Mouse (Mus musculus) kidney, adult 2 months (tissue): ENCODE measurements around the gene Rbfox3.

ENCODE experiments used
- CTCF ChIP-seq: fragments of 200-500 bp; conservative IDR thresholded peaks from 2 replicates; pipeline ENCODE4 v1.5.1; 2011; ENCODE audit warnings: low read depth, mild to moderate bottlenecking, control low read depth, low read length, moderate library complexity, mixed read lengths; ENCODE audit not compliant: insufficient read depth, insufficient read length
- POLR2A ChIP-seq: fragments of 200-500 bp; IDR thresholded peaks from one replicate; pipeline ENCODE4 v1.6.1; 2011; ENCODE audit warnings: low read depth, low read length, control low read depth

DNA sequence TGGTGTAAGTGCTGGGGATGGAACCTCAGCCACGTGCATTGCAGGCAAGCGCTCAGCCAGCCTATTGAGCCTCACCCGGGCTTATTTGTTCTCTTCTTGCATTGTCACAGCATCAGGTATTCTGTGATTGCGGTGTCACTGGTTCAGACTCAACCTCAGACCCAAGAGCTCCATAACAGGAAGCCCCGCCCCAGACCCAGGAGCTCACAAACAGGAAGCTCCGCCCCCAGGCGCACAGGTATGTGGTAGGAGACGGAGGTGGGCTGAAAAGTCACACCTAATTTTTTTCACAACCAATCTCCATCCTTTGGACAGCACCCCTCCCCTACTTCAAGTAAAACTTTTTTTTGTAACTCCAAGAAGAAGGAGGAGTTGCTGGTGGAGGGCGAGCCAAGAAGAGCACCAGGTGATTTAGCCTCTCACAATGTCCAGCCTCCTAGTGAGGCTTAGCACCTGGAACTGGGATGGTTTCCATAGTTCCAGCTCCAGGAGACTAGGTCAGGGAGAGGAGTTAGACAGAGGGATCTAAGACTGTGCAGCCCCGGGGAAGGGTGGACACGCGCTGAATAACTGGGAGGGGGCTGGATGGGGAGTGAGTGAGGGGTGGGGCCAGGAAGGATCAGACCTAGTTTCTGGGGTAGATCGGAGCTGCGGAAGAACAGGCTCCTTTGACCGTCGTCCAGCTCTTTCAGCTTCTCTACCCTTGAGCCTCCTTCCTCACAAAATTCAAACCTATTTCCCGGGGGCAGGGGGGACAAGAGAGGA is 302.0 kb downstream of the Rbfox3 start:
- no peak for TF ChIP-seq CTCF
- no peak for TF ChIP-seq POLR2A
